Mouse (Mus musculus) olfactory bulb, adult 2 months (tissue): ENCODE results near the gene Avpr1b. TPM values are rescaled to one million over a fixed set of nuclear protein-coding genes. Genes with fewer than 3 reads are reported as not detected.

ENCODE experiments used
- H3K27ac ChIP-seq: fragments of 200-500 bp; 2 replicates; pipeline ENCODE4 v1.5.1; 2012; ENCODE audit warnings: low read depth, low read length; ENCODE audit not compliant: insufficient read depth
- H3K4me1 ChIP-seq: fragments of 200-500 bp; 2 replicates; pipeline ENCODE4 v1.6.1; 2012; ENCODE audit warnings: low read length; ENCODE audit not compliant: control insufficient read depth, insufficient read depth
- H3K4me3 ChIP-seq: fragments of 200-500 bp; 2 replicates; pipeline ENCODE4 v1.5.1; 2012; ENCODE audit warnings: mild to moderate bottlenecking, low read depth, low read length, moderate library complexity; ENCODE audit not compliant: insufficient read depth
- CTCF ChIP-seq: fragments of 200-500 bp; IDR thresholded peaks from 2 replicates; pipeline ENCODE4 v1.5.1; 2012; ENCODE audit warnings: low read depth, mild to moderate bottlenecking, low read length, moderate library complexity; ENCODE audit not compliant: insufficient read depth
- POLR2A ChIP-seq: fragments of 200-500 bp; IDR thresholded peaks from 2 replicates; pipeline ENCODE4 v1.6.1; 2012; ENCODE audit warnings: mild to moderate bottlenecking, low read depth, low read length, moderate library complexity; ENCODE audit not compliant: insufficient read depth
- WGBS: fragments of 180-500 bp; shearing (Covaris S2); methylation state at CpG from one replicate; pipeline ENCODE4 v1.1.7; 2018; 5-methylcytosine and 5-hydroxymethylcytosine counted together
- polyA plus RNA-seq: library from polyadenylated mRNA; stranded (reverse); fragments of >200 nt; gene quantifications from 2 replicates; pipeline ENCODE4 v1.2.4, GENCODE M21; 2012; ENCODE audit warnings: low replicate concordance; ENCODE audit not compliant: missing spikeins, insufficient read depth, insufficient read length

Gene Avpr1b
- polyA plus RNA-seq, 1 experiment: not detected

GRCm38 (mm10) chr1:131573721-131574120 lies 25.3 kb upstream of the Avpr1b start:
- Histone ChIP-seq H3K27ac (no peak overlapping the region), H3K4me3 (no peak overlapping the region), H3K4me1 (no peaks in the 10 kb centered on the region)
- 95% methylated on average over 14 of the region's 14 CpGs for WGBS
- TF ChIP-seq POLR2A (no peak), CTCF (no peak)

GRCm38 (mm10) chr1:131578943-131579680 lies 19.9 kb upstream of the Avpr1b start:
- no peak overlapping the region for H3K27ac ChIP-seq
- no peak overlapping the region for H3K4me3 ChIP-seq
- WGBS: 83% methylated on average over 17 of the region's 17 CpGs
- TF ChIP-seq CTCF (no peak), POLR2A (no peak)
- peaks cover 2% of the 10 kb centered on the region; the same call in 1 of the 2 replicates for H3K4me1 ChIP-seq

GRCm38 (mm10) chr1:131580389-131580788 lies 18.6 kb upstream of the Avpr1b start:
- Histone ChIP-seq H3K4me3 (no peak overlapping the region), H3K4me1 (peaks cover 2% of the 10 kb centered on the region; the same call in 1 of the 2 replicates), H3K27ac (no peak overlapping the region)
- TF ChIP-seq POLR2A: no peak
- no peak for TF ChIP-seq CTCF
- WGBS: 68% methylated on average over 4 of the region's 4 CpGs

- peaks cover 2% of the 10 kb centered on the region; the same call in 1 of the 2 replicates for H3K4me1 ChIP-seq
- H3K4me3 ChIP-seq: no peak overlapping the region
- 44% methylated on average over 3 of the region's 3 CpGs for WGBS
- TF ChIP-seq POLR2A (no peak), CTCF (no peak)
- no peak overlapping the region for H3K27ac ChIP-seq
Measured at GRCm38 (mm10) chr1:131583598-131583997, 15.4 kb upstream of the Avpr1b start.

- H3K27ac ChIP-seq: no peak overlapping the region
Measured at GRCm38 (mm10) chr1:131586836-131587235, 12.2 kb upstream of the Avpr1b start.

GRCm38 (mm10) chr1:131600314-131600713 lies 1.3 kb downstream of the Avpr1b start:
- TF ChIP-seq POLR2A: no peak
- no peak for TF ChIP-seq CTCF
- no peaks in the 10 kb centered on the region for H3K4me1 ChIP-seq
- no peak overlapping the region for H3K27ac ChIP-seq
- WGBS: 49% methylated on average over 11 of the region's 11 CpGs
- H3K4me3 ChIP-seq: no peak overlapping the region

More at GRCm38 (mm10) chr1:131586836-131587235, 12.2 kb upstream of the Avpr1b start:
- H3K4me3 ChIP-seq: no peak overlapping the region
- H3K4me1 ChIP-seq: no peaks in the 10 kb centered on the region
- TF ChIP-seq CTCF (no peak), POLR2A (no peak)
- 57% methylated on average over 8 of the region's 8 CpGs for WGBS

- 89% methylated on average over 2 of the region's 2 CpGs for WGBS
- H3K4me3 ChIP-seq: no peak overlapping the region
- H3K27ac ChIP-seq: no peak overlapping the region
- no peaks in the 10 kb centered on the region for H3K4me1 ChIP-seq
- TF ChIP-seq CTCF (no peak), POLR2A (no peak)
Measured at GRCm38 (mm10) chr1:131606719-131607118, 7.7 kb downstream of the Avpr1b start.

GRCm38 (mm10) chr1:131612556-131613155 lies 13.6 kb downstream of the Avpr1b start:
- H3K4me3 ChIP-seq: no peak overlapping the region
- TF ChIP-seq POLR2A: no peak
- no peak for TF ChIP-seq CTCF
- 77% methylated on average over 4 of the region's 4 CpGs for WGBS
- no peaks in the 10 kb centered on the region for H3K4me1 ChIP-seq
- H3K27ac ChIP-seq: no peak overlapping the region
